Mouse (Mus musculus): ENCODE data around the gene Olfr586.

Olfr586 gene

GRCm38 (mm10) chr7:103125538-103125937 is at the start of gene Olfr586:
Gene Olfr586, minus strand, starts transcription at chr7:103125638.
- no peak for DNase-seq (ENCODE audit: low read depth in 1 of 2, low spot score in 2 of 2)

GRCm38 (mm10) chr7:103169697-103170096 is 44.3 kb upstream of the Olfr586 start:
- no peak for DNase-seq (ENCODE audit: low read depth in 1 of 2, low spot score in 2 of 2)

GRCm38 (mm10) chr7:103156256-103156655 is 30.8 kb upstream of the Olfr586 start, which contains the start of gene Olfr589:
Gene Olfr589, minus strand, starts transcription at chr7:103156356.
- DNase-seq (ENCODE audit: low read depth in 1 of 2, low spot score in 2 of 2) = no peak

GRCm38 (mm10) chr7:103140579-103140978 is 15.1 kb upstream of the Olfr586 start, which contains the start of gene Olfr588-ps1:
Gene Olfr588-ps1, plus strand, starts transcription at chr7:103140879.
- no peak for DNase-seq (ENCODE audit: low read depth in 1 of 2, low spot score in 2 of 2)

GRCm38 (mm10) chr7:103119406-103119805 is 6.0 kb downstream of the Olfr586 start:
- DNase-seq (ENCODE audit: low read depth in 1 of 2, low spot score in 2 of 2) = no peak

GRCm38 (mm10) chr7:103097420-103097819 is 28.0 kb downstream of the Olfr586 start, which contains the start of gene Olfr585:
Gene Olfr585, plus strand, starts transcription at chr7:103097720.
- DNase-seq (ENCODE audit: low read depth in 1 of 2, low spot score in 2 of 2) = no peak

- DNase-seq (ENCODE audit: low read depth in 1 of 2, low spot score in 2 of 2) = no peak
Measured at GRCm38 (mm10) chr7:103081585-103081984, 43.9 kb downstream of the Olfr586 start, which contains the start of gene Olfr584. Gene Olfr584, plus strand, starts transcription at chr7:103081885.
